Mouse (Mus musculus) small intestine, adult 2 months (tissue): ENCODE measurements around the gene Wdr18. TPM values are rescaled to one million over a fixed set of nuclear protein-coding genes. Genes with fewer than 3 reads are reported as not detected.

ENCODE experiments used
- H3K27ac ChIP-seq: fragments of 200-500 bp; 2 replicates; pipeline ENCODE4 v1.5.1; 2012; ENCODE audit warnings: low read depth, low read length, control low read depth, inconsistent platforms; ENCODE audit not compliant: insufficient read depth
- H3K27me3 ChIP-seq: fragments of 200-500 bp; 2 replicates; pipeline ENCODE4 v1.6.1; 2012; ENCODE audit warnings: mild to moderate bottlenecking, moderate library complexity, low read length, inconsistent platforms; ENCODE audit not compliant: control insufficient read depth, insufficient read depth
- H3K36me3 ChIP-seq: fragments of 200-500 bp; 2 replicates; pipeline ENCODE4 v1.6.1; 2012; ENCODE audit warnings: mild to moderate bottlenecking, low read length, control low read depth, inconsistent platforms; ENCODE audit not compliant: control insufficient read depth, insufficient read depth
- H3K4me1 ChIP-seq: fragments of 200-500 bp; 2 replicates; pipeline ENCODE4 v1.6.1; 2012; ENCODE audit warnings: low read length, inconsistent platforms, mixed read lengths; ENCODE audit not compliant: control insufficient read depth, insufficient read depth, insufficient read length
- H3K4me3 ChIP-seq: fragments of 200-500 bp; 2 replicates; pipeline ENCODE4 v1.5.1; 2012; ENCODE audit warnings: low read depth, mild to moderate bottlenecking, control low read depth, inconsistent platforms, low read length, moderate library complexity
- CTCF ChIP-seq: fragments of 200-500 bp; IDR thresholded peaks from 2 replicates; pipeline ENCODE4 v1.5.1; 2012; ENCODE audit warnings: low read depth, mild to moderate bottlenecking, control low read depth, inconsistent platforms, low read length, moderate library complexity, mixed read lengths; ENCODE audit not compliant: insufficient replicate concordance, insufficient read length; ENCODE audit errors: extremely low read depth
- POLR2A ChIP-seq: fragments of 200-500 bp; IDR thresholded peaks from 2 replicates; pipeline ENCODE4 v1.6.1; 2012; ENCODE audit warnings: low read depth, mild to moderate bottlenecking, control low read depth, inconsistent platforms, low read length, moderate library complexity
- WGBS: fragments of 180-500 bp; shearing (Covaris S2); methylation state at CpG from one replicate; pipeline ENCODE4 v1.1.7; 2018; 5-methylcytosine and 5-hydroxymethylcytosine counted together
- polyA plus RNA-seq: library from polyadenylated mRNA; depleted of rRNA; stranded (reverse); fragments of >200 nt; gene quantifications from 2 replicates; pipeline ENCODE4 v1.2.3, GENCODE M21; 2012

The Wdr18 gene
- polyA plus RNA-seq, 1 experiment, result 44.6 TPM

DNA sequence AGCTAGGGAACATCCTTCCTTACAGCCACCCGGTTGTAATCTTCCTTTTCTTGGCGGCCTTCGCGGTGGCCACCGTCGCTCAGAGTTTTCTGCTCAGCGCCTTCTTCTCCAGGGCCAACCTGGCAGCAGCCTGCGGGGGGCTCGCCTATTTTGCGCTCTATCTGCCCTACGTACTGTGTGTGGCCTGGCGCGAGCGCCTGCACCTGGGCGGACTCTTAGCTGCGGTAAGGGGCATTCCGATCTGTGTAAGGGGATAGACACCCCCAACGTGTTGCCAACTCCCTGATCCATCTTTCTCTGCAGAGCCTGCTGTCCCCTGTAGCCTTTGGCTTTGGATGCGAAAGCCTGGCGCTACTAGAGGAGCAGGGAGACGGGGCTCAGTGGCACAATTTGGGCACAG is 42.9 kb downstream of the Wdr18 start:
- 78% methylated on average over 21 of the region's 21 CpGs for WGBS
- Histone ChIP-seq H3K27ac (no peak overlapping the region), H3K4me3 (no peak overlapping the region), H3K4me1 (peaks cover 13% of the 10 kb centered on the region), H3K36me3 (peaks cover 23% of the 10 kb centered on the region), H3K27me3 (no peaks in the 10 kb centered on the region)
- TF ChIP-seq POLR2A (no peak), CTCF (no peak)

GRCm38 (mm10) chr10:80003374-80004232 is 43.7 kb downstream of the Wdr18 start:
- peaks cover 27% of the 10 kb centered on the region for H3K36me3 ChIP-seq
- H3K4me3 ChIP-seq, result no peak overlapping the region
- peaks cover 8% of the 10 kb centered on the region for H3K4me1 ChIP-seq
- WGBS, result 45% methylated on average over 9 of the region's 9 CpGs
- H3K27ac ChIP-seq, result no peak overlapping the region
- no peaks in the 10 kb centered on the region for H3K27me3 ChIP-seq
- TF ChIP-seq POLR2A (no peak), CTCF (no peak)

GRCm38 (mm10) chr10:80004233-80004705 is 44.3 kb downstream of the Wdr18 start:
- 85% methylated on average over 8 of the region's 8 CpGs for WGBS
- no peak overlapping the region for H3K27ac ChIP-seq

DNA sequence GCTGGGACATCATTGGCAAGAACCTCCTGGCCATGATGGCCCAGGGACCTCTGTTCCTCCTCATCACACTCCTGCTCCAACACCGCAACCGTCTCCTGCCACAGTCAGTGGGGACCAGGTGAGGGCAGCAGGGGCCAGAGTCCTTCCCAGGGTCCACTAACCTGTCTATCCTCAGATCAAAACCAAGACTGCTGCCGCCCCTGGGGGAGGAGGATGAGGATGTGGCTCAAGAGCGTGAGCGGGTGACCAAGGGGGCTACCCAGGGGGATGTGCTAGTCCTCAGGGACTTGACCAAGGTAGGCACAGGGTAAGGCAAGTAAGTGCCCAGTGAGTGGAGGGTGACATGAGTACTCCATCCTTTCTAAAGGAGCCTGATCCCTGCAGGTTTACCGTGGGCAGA is 51.8 kb downstream of the Wdr18 start:
- no peak overlapping the region for H3K27ac ChIP-seq
- no peak overlapping the region for H3K4me3 ChIP-seq
- peaks cover 32% of the 10 kb centered on the region for H3K36me3 ChIP-seq
- H3K27me3 ChIP-seq, result no peaks in the 10 kb centered on the region
- WGBS, result 90% methylated on average over 6 of the region's 6 CpGs
- H3K4me1 ChIP-seq, result peaks cover 12% of the 10 kb centered on the region
- no peak for TF ChIP-seq CTCF
- TF ChIP-seq POLR2A, result no peak

More at GRCm38 (mm10) chr10:80004233-80004705, 44.3 kb downstream of the Wdr18 start:
- H3K27me3 ChIP-seq, result no peaks in the 10 kb centered on the region
- H3K36me3 ChIP-seq, result peaks cover 32% of the 10 kb centered on the region
- TF ChIP-seq CTCF, result no peak
- TF ChIP-seq POLR2A, result no peak
- no peak overlapping the region for H3K4me3 ChIP-seq
- H3K4me1 ChIP-seq, result peaks cover 8% of the 10 kb centered on the region

- H3K27ac ChIP-seq, result no peak overlapping the region
- 69% methylated on average over 25 of the region's 25 CpGs for WGBS
- no peak overlapping the region for H3K4me3 ChIP-seq
- TF ChIP-seq CTCF, result no peak
- no peak for TF ChIP-seq POLR2A
- no peaks in the 10 kb centered on the region for H3K27me3 ChIP-seq
- peaks cover 20% of the 10 kb centered on the region for H3K36me3 ChIP-seq
- H3K4me1 ChIP-seq, result peaks cover 16% of the 10 kb centered on the region
These were observed 53.7 kb downstream of the Wdr18 start for GRCm38 (mm10) chr10:80013609-80014008.

- Histone ChIP-seq H3K27ac (no peak overlapping the region), H3K27me3 (no peaks in the 10 kb centered on the region), H3K4me3 (no peak overlapping the region; the same call in 1 of the 2 replicates), H3K4me1 (peaks cover 19% of the 10 kb centered on the region), H3K36me3 (peaks cover 14% of the 10 kb centered on the region)
- 25% methylated on average over 28 of the region's 28 CpGs for WGBS
- TF ChIP-seq CTCF, result 0 out of 2 replicates have a peak, but pooled peaks have one; percentile 24
- no peak for TF ChIP-seq POLR2A
These were observed 54.7 kb downstream of the Wdr18 start for GRCm38 (mm10) chr10:80014484-80015290.

DNA sequence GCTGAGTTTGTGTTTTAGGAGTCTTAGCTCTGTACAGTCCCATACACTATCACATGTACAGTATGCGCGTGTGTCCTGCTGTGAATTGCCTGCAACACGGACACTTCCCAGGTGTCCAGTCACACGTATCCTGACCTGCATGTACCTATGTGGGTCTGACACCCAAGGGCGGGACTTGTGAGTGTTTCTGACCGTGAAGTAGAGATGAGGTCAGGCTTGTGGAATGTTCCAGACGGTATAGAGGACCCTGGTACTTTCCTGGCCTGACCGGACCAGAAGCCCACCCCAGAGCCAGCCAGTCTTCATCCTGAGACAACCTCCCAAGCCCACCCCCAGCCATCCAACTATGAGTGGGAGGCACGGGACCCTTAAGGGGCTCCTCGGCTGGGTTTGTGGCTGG is 55.6 kb downstream of the Wdr18 start:
- no peak for TF ChIP-seq POLR2A
- no peak for TF ChIP-seq CTCF
- WGBS, result 86% methylated on average over 10 of the region's 10 CpGs
- Histone ChIP-seq H3K27ac (no peak overlapping the region), H3K36me3 (peaks cover 13% of the 10 kb centered on the region), H3K4me3 (no peak overlapping the region), H3K4me1 (peaks cover 19% of the 10 kb centered on the region), H3K27me3 (no peaks in the 10 kb centered on the region)
